Mouse (Mus musculus): ENCODE data around the gene Cd177.
"Not testable (repeated sequence)": the region's sequence is repeated elsewhere in the genome, so short reads cannot be mapped to it uniquely, and the experiment has no call there.

Cd177 gene

GRCm38 (mm10) chr7:24760211-24760610 lies at the start of gene Cd177:
Gene Cd177 (minus strand): TSS chr7:24760311.
- in situ Hi-C loops (cut with MboI, MseI): no loop called here

- in situ Hi-C loops (cut with MboI, MseI): no loop called here
Measured at GRCm38 (mm10) chr7:24809041-24809440, 48.9 kb upstream of the Cd177 start.

GRCm38 (mm10) chr7:24804826-24805225 lies 44.7 kb upstream of the Cd177 start:
- in situ Hi-C loops (cut with MboI, MseI): no loop called here

- in situ Hi-C loops (cut with MboI, MseI): no loop called here
Measured at GRCm38 (mm10) chr7:24802149-24802767, 42.1 kb upstream of the Cd177 start.

- in situ Hi-C loops (cut with MboI, MseI): no loop called here
Measured at GRCm38 (mm10) chr7:24797918-24798317, 37.8 kb upstream of the Cd177 start.

GRCm38 (mm10) chr7:24776918-24777317 lies 16.8 kb upstream of the Cd177 start, which contains the start of gene Ceacam10:
Gene Ceacam10 (plus strand): TSS chr7:24777206.
- in situ Hi-C loops (cut with MboI, MseI): not testable (repeated sequence)

GRCm38 (mm10) chr7:24776145-24776544 lies 16.0 kb upstream of the Cd177 start:
- in situ Hi-C loops (cut with MboI, MseI): no loop called here

GRCm38 (mm10) chr7:24773942-24774535 lies 13.9 kb upstream of the Cd177 start:
- in situ Hi-C loops (cut with MboI, MseI): no loop called here

- in situ Hi-C loops (cut with MboI, MseI): no loop called here
Measured at GRCm38 (mm10) chr7:24771361-24771760, 11.2 kb upstream of the Cd177 start.

- in situ Hi-C loops (cut with MboI, MseI): no loop called here
Measured at GRCm38 (mm10) chr7:24762574-24762973, 2.5 kb upstream of the Cd177 start.

- in situ Hi-C loops (cut with MboI, MseI): no loop called here
Measured at GRCm38 (mm10) chr7:24761161-24761560, 1.1 kb upstream of the Cd177 start.

GRCm38 (mm10) chr7:24758520-24758919 lies 1.6 kb downstream of the Cd177 start:
- in situ Hi-C loops (cut with MboI, MseI): no loop called here

- in situ Hi-C loops (cut with MboI, MseI): no loop called here
Measured at GRCm38 (mm10) chr7:24753476-24753875, 6.6 kb downstream of the Cd177 start.

GRCm38 (mm10) chr7:24751610-24752009 lies 8.5 kb downstream of the Cd177 start:
- in situ Hi-C loops (cut with MboI, MseI): no loop called here

GRCm38 (mm10) chr7:24750695-24751094 lies 9.4 kb downstream of the Cd177 start:
- in situ Hi-C loops (cut with MboI, MseI): no loop called here

GRCm38 (mm10) chr7:24735970-24736670 lies 24.0 kb downstream of the Cd177 start:
- in situ Hi-C loops (cut with MboI, MseI): no loop called here

- in situ Hi-C loops (cut with MboI, MseI): loop anchor here (5.0 kb wide), 1 partner anchor 40 kb away; no protein-coding TSS in a partner anchor
Measured at GRCm38 (mm10) chr7:24726808-24727207, 33.3 kb downstream of the Cd177 start, which contains the start of gene Gm4763. Gene Gm4763 (minus strand): TSS chr7:24726908.

- in situ Hi-C loops (cut with MboI, MseI): no loop called here
Measured at GRCm38 (mm10) chr7:24715039-24715438, 45.1 kb downstream of the Cd177 start.

- in situ Hi-C loops (cut with MboI, MseI): no loop called here
Measured at GRCm38 (mm10) chr7:24708832-24709292, 51.2 kb downstream of the Cd177 start, which contains the start of gene BC049730. Gene BC049730 (plus strand): TSS chr7:24709242.

GRCm38 (mm10) chr7:24702841-24703240 lies 57.3 kb downstream of the Cd177 start:
- in situ Hi-C loops (cut with MboI, MseI): not testable (repeated sequence)

- in situ Hi-C loops (cut with MboI, MseI): not testable (repeated sequence)
Measured at GRCm38 (mm10) chr7:24697891-24698290, 62.2 kb downstream of the Cd177 start.

Data from T-helper 2 cell (primary cell).